Mouse (Mus musculus) spleen, adult 2 months (tissue): ENCODE results near the gene Hacd2. TPM values are rescaled to one million over a fixed set of nuclear protein-coding genes. Genes with fewer than 3 reads are reported as not detected.

Experiments used
- DNase-seq, 2 experiments: peaks; one replicate each; pipeline versions ENCODE4 v3.0.0 to v3.0.0-alpha.2; 2012 to 2021; ENCODE audit warnings: low spot score in 2 of 2, low read depth in 1 of 2
- H3K27ac ChIP-seq: fragments of 200-500 bp; 2 replicates; pipeline ENCODE4 v1.5.1; 2012; ENCODE audit warnings: low read length, inconsistent platforms; ENCODE audit not compliant: insufficient read depth
- H3K27me3 ChIP-seq: fragments of 200-500 bp; 2 replicates; pipeline ENCODE4 v1.6.1; 2012; ENCODE audit warnings: mild to moderate bottlenecking, moderate library complexity, low read length, inconsistent platforms; ENCODE audit not compliant: control insufficient read depth, insufficient read depth
- H3K36me3 ChIP-seq: fragments of 200-500 bp; 2 replicates; pipeline ENCODE4 v1.6.1; 2012; ENCODE audit warnings: mild to moderate bottlenecking, low read length, inconsistent platforms; ENCODE audit not compliant: control insufficient read depth, insufficient read depth
- H3K4me1 ChIP-seq: fragments of 200-500 bp; 2 replicates; pipeline ENCODE4 v1.6.1; 2011; ENCODE audit warnings: inconsistent platforms; ENCODE audit not compliant: control insufficient read depth, insufficient read depth, insufficient read length
- H3K4me3 ChIP-seq: fragments of 200-500 bp; 2 replicates; pipeline ENCODE4 v1.5.1; 2011; ENCODE audit warnings: mild to moderate bottlenecking, inconsistent platforms; ENCODE audit not compliant: insufficient read depth, insufficient read length; ENCODE audit errors: extremely low read depth
- CTCF ChIP-seq: fragments of 200-500 bp; IDR thresholded peaks from 2 replicates; pipeline ENCODE4 v1.5.1; 2011; ENCODE audit warnings: mild to moderate bottlenecking, inconsistent platforms; ENCODE audit not compliant: insufficient read depth, insufficient read length, insufficient replicate concordance; ENCODE audit errors: extremely low read depth
- POLR2A ChIP-seq: fragments of 200-500 bp; IDR thresholded peaks from 2 replicates; pipeline ENCODE4 v1.6.1; 2011; ENCODE audit warnings: low read depth, low read length, inconsistent platforms
- WGBS: fragments of 180-500 bp; shearing (Covaris S2); methylation state at CpG from one replicate; pipeline ENCODE4 v1.1.7; 2018; 5-methylcytosine and 5-hydroxymethylcytosine counted together
- polyA plus RNA-seq: library from polyadenylated mRNA; depleted of rRNA; stranded (reverse); fragments of >200 nt; gene quantifications from 2 replicates; pipeline ENCODE4 v1.2.3, GENCODE M21; 2012

Hacd2 gene
- polyA plus RNA-seq, 1 experiment, result 13.9 TPM

GRCm38 (mm10) chr16:35097870-35098530 lies 75.8 kb downstream of the Hacd2 start:
- Histone ChIP-seq H3K27ac (no peak overlapping the region), H3K27me3 (no peaks in the 10 kb centered on the region), H3K36me3 (no peaks in the 10 kb centered on the region; the same call in 1 of the 2 replicates), H3K4me1 (no peaks in the 10 kb centered on the region), H3K4me3 (no peak overlapping the region)
- no peak for TF ChIP-seq POLR2A
- no peak for TF ChIP-seq CTCF
- WGBS, result 92% methylated on average over 3 of the region's 3 CpGs
- no peak for DNase-seq

GRCm38 (mm10) chr16:35101751-35102420 lies 79.7 kb downstream of the Hacd2 start:
- Histone ChIP-seq H3K27ac (no peak overlapping the region), H3K36me3 (peaks cover 3% of the 10 kb centered on the region; the same call in 1 of the 2 replicates), H3K27me3 (no peaks in the 10 kb centered on the region), H3K4me1 (no peaks in the 10 kb centered on the region), H3K4me3 (no peak overlapping the region)
- no peak for TF ChIP-seq POLR2A
- TF ChIP-seq CTCF, result no peak
- no peak for DNase-seq
- WGBS, result 96% methylated on average over 12 of the region's 12 CpGs

- TF ChIP-seq CTCF (no peak), POLR2A (no peak)
- no peak overlapping the region for H3K27ac ChIP-seq
- H3K4me3 ChIP-seq, result no peak overlapping the region
- no peak for DNase-seq
- WGBS, result 86% methylated on average over 7 of the region's 7 CpGs
- H3K4me1 ChIP-seq, result no peaks in the 10 kb centered on the region
- peaks cover 4% of the 10 kb centered on the region; the same call in 1 of the 2 replicates for H3K36me3 ChIP-seq
- no peaks in the 10 kb centered on the region for H3K27me3 ChIP-seq
These were observed 80.8 kb downstream of the Hacd2 start for GRCm38 (mm10) chr16:35102866-35103620.

- H3K4me3 ChIP-seq, result no peak overlapping the region
- WGBS, result 95% methylated on average over 6 of the region's 6 CpGs
- TF ChIP-seq POLR2A (no peak), CTCF (no peak)
- no peaks in the 10 kb centered on the region for H3K4me1 ChIP-seq
- no peaks in the 10 kb centered on the region for H3K27me3 ChIP-seq
- peaks cover 4% of the 10 kb centered on the region; the same call in 1 of the 2 replicates for H3K36me3 ChIP-seq
- H3K27ac ChIP-seq, result no peak overlapping the region
- DNase-seq, result no peak
These were observed 85.8 kb downstream of the Hacd2 start for GRCm38 (mm10) chr16:35107985-35108384.

GRCm38 (mm10) chr16:35109156-35109555 lies 86.9 kb downstream of the Hacd2 start:
- H3K4me3 ChIP-seq, result no peak overlapping the region
- H3K36me3 ChIP-seq, result peaks cover 4% of the 10 kb centered on the region; the same call in 1 of the 2 replicates
- no peak overlapping the region for H3K27ac ChIP-seq
- H3K4me1 ChIP-seq, result no peaks in the 10 kb centered on the region
- 88% methylated on average over 8 of the region's 8 CpGs for WGBS
- no peaks in the 10 kb centered on the region for H3K27me3 ChIP-seq
- no peak for DNase-seq
- no peak for TF ChIP-seq POLR2A

- H3K27ac ChIP-seq, result no peak overlapping the region
- H3K4me1 ChIP-seq, result no peaks in the 10 kb centered on the region
- 80% methylated on average over 7 of the region's 7 CpGs for WGBS
- H3K4me3 ChIP-seq, result no peak overlapping the region
- peaks cover 4% of the 10 kb centered on the region; the same call in 1 of the 2 replicates for H3K36me3 ChIP-seq
- DNase-seq, result no peak
- no peaks in the 10 kb centered on the region for H3K27me3 ChIP-seq
- no peak for TF ChIP-seq CTCF
- TF ChIP-seq POLR2A, result no peak
These were observed 87.5 kb downstream of the Hacd2 start for GRCm38 (mm10) chr16:35109656-35110291.
